11 mouse cellular contexts compared by ENCODE assay signal in the genomic region with DNA sequence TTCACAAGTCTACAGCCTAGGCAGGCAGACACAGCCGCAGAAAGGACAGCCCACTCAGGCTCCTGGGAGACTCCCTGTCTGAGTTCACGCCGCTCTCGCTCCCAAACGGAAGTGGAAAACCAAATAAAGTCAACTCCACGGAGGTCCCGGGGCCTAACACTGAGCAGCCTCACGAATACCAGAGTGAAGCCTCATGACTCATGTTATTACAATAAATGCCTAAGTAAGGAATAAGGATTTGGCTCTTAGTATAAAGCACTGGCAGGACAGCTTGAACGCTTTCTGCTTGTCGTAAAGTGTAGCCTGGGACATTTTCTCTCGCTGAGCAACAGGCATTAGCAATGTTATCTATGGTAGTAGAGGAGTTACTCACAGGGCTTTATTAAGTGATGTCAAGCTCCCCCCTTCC.
DNase-seq lines count a peak whose midpoint lies in the region; ATAC-seq and TF ChIP-seq lines count a peak whose summit lies in the region.
"Had no signal": no experiment of that assay in that cellular context is flagged by ENCODE, and none has a peak within 500 bp of the region (broad histone marks: within the 10 kb centered on the region; RNA-seq: fewer than 3 reads in every experiment).

No protein-coding gene starts in this region.

- 59% methylated on average over 11 of the region's 11 CpGs for WGBS in liver, postnatal 0 days (ENCODE audit: insufficient replicate concordance)
- 7% methylated on average over 11 of the region's 11 CpGs for WGBS in heart, embryonic 14.5 days
- 43% methylated on average over 11 of the region's 11 CpGs for WGBS in limb, embryonic 10.5 days
- 17% methylated on average over 11 of the region's 11 CpGs for WGBS in stomach, postnatal 0 days
- WGBS in hindbrain, embryonic 11.5 days = 65% methylated on average over 11 of the region's 11 CpGs

- H3K4me3 ChIP-seq in liver, postnatal 0 days (ENCODE audit: low read depth, low read length) = no peak overlapping the region
- peak overlapping the region in 1 of 2 experiments; percentile 3; a peak in 1 of 4 replicates for H3K4me3 ChIP-seq in heart, embryonic 14.5 days (ENCODE audit: control insufficient read depth in 1 of 2, insufficient read depth in 1 of 2, low read depth in 1 of 2, low read length in 2 of 2)
- no peak overlapping the region for H3K4me3 ChIP-seq in limb, embryonic 10.5 days
- H3K4me3 ChIP-seq in stomach, postnatal 0 days (ENCODE audit: low read depth, low read length) = no peak overlapping the region
- no peak overlapping the region for H3K4me3 ChIP-seq in hindbrain, embryonic 11.5 days (ENCODE audit: low read depth, low read length)
- H3K4me3 ChIP-seq: hindbrain, embryonic 15.5 days; neural tube, embryonic 12.5 days had no signal

- no peak for ATAC-seq in liver, postnatal 0 days
- peak; percentile 54; the same call in 1 of the 2 replicates for ATAC-seq in heart, embryonic 14.5 days (ENCODE audit: insufficient number of reproducible peaks, insufficient read depth, low FRiP score, low read depth)
- ATAC-seq in stomach, postnatal 0 days (ENCODE audit: low FRiP score, low TSS enrichment) = peak; percentile 92
- ATAC-seq in hindbrain, embryonic 11.5 days (ENCODE audit: low FRiP score) = no peak
- ATAC-seq in granulocyte monocyte progenitor cell, adult 5-6 weeks (replicated peaks; ENCODE audit: poor library complexity, severe bottlenecking) = no peak

- no peak for TF ChIP-seq CTCF in liver, postnatal 0 days (IDR thresholded peaks at IDR 0.05; ENCODE audit: low read depth)
- TF ChIP-seq CTCF in stomach, postnatal 0 days (IDR thresholded peaks at IDR 0.05; ENCODE audit: low read depth) = no peak

- no peaks in the 10 kb centered on the region for H3K4me1 ChIP-seq in liver, postnatal 0 days (ENCODE audit: insufficient read depth)
- H3K4me1 ChIP-seq in heart, embryonic 14.5 days (ENCODE audit: control insufficient read depth in 2 of 2, insufficient read depth in 2 of 2, low read length in 2 of 2) = peaks cover 16 to 18% of the 10 kb centered on the region in 2 experiments
- H3K4me1 ChIP-seq in limb, embryonic 10.5 days = peaks cover 66% of the 10 kb centered on the region
- peaks cover 6% of the 10 kb centered on the region; the same call in 1 of the 2 replicates for H3K4me1 ChIP-seq in stomach, postnatal 0 days (replicated peaks; ENCODE audit: control insufficient read depth, insufficient read depth)
- H3K4me1 ChIP-seq in hindbrain, embryonic 11.5 days (replicated peaks; ENCODE audit: control insufficient read depth, insufficient read depth, low read length) = peaks cover 3% of the 10 kb centered on the region; the same call in 1 of the 2 replicates

- peaks cover 10% of the 10 kb centered on the region for H3K27me3 ChIP-seq in liver, postnatal 0 days (ENCODE audit: insufficient read depth, low read length)
- H3K27me3 ChIP-seq in heart, embryonic 14.5 days (ENCODE audit: control insufficient read depth, insufficient read depth, low read length) = no peaks in the 10 kb centered on the region
- no peaks in the 10 kb centered on the region for H3K27me3 ChIP-seq in limb, embryonic 10.5 days (ENCODE audit: low read depth, poor library complexity, severe bottlenecking)
- no peaks in the 10 kb centered on the region for H3K27me3 ChIP-seq in stomach, postnatal 0 days (ENCODE audit: control insufficient read depth, insufficient read depth, low read length)
- H3K27me3 ChIP-seq in hindbrain, embryonic 11.5 days (ENCODE audit: control insufficient read depth, insufficient read depth, low read length) = peaks cover 3% of the 10 kb centered on the region; the same call in 1 of the 2 replicates

- no peak overlapping the region for H3K4me2 ChIP-seq in liver, postnatal 0 days (ENCODE audit: low read depth, low read length)
- H3K4me2 ChIP-seq in heart, embryonic 14.5 days (ENCODE audit: low read length) = peak overlapping the region; percentile 48
- peak overlapping the region; percentile 34; the same call in 1 of the 2 replicates for H3K4me2 ChIP-seq in stomach, postnatal 0 days (replicated peaks; ENCODE audit: low read depth)
- no peak overlapping the region for H3K4me2 ChIP-seq in hindbrain, embryonic 11.5 days (replicated peaks; ENCODE audit: low read depth, low read length)
- H3K4me2 ChIP-seq: hindbrain, embryonic 15.5 days; neural tube, embryonic 12.5 days had no signal

- H3K9ac ChIP-seq in liver, postnatal 0 days (replicated peaks) = no peak overlapping the region
- 0 out of 2 replicates have a peak overlapping the region, but pooled peaks have one; percentile 9 for H3K9ac ChIP-seq in heart, embryonic 14.5 days (ENCODE audit: low read length)
- H3K9ac ChIP-seq in stomach, postnatal 0 days (ENCODE audit: low read length) = no peak overlapping the region
- no peak overlapping the region for H3K9ac ChIP-seq in hindbrain, embryonic 11.5 days (ENCODE audit: low read depth, low read length)
- H3K9ac ChIP-seq: hindbrain, embryonic 15.5 days; neural tube, embryonic 12.5 days had no signal

- no peak overlapping the region for H3K27ac ChIP-seq in liver, postnatal 0 days (ENCODE audit: low read depth)
- H3K27ac ChIP-seq in heart, embryonic 14.5 days (replicated peaks in 1 of 2; ENCODE audit: control insufficient read depth in 1 of 2, insufficient read depth in 1 of 2, low read depth in 2 of 2, low read length in 2 of 2) = peak overlapping the region; percentile 48 to 69
- peak overlapping the region; percentile 89 for H3K27ac ChIP-seq in limb, embryonic 10.5 days
- peak overlapping the region; percentile 35; the same call in 1 of the 2 replicates for H3K27ac ChIP-seq in stomach, postnatal 0 days (replicated peaks)
- no peak overlapping the region for H3K27ac ChIP-seq in hindbrain, embryonic 11.5 days (ENCODE audit: low read depth, low read length)
- H3K27ac ChIP-seq: hindbrain, embryonic 15.5 days; neural tube, embryonic 12.5 days had no signal

- no peaks in the 10 kb centered on the region for H3K9me3 ChIP-seq in liver, postnatal 0 days (ENCODE audit: low read length)
- no peaks in the 10 kb centered on the region for H3K9me3 ChIP-seq in heart, embryonic 14.5 days (ENCODE audit: control insufficient read depth, low read length)
- H3K9me3 ChIP-seq in limb, embryonic 10.5 days (replicated peaks) = no peaks in the 10 kb centered on the region
- H3K9me3 ChIP-seq in stomach, postnatal 0 days (ENCODE audit: control insufficient read depth, low read length) = no peaks in the 10 kb centered on the region
- no peaks in the 10 kb centered on the region for H3K9me3 ChIP-seq in hindbrain, embryonic 11.5 days (ENCODE audit: control insufficient read depth, low read length)
- H3K9me3 ChIP-seq: hindbrain, embryonic 15.5 days; neural tube, embryonic 12.5 days had no signal

- DNase-seq in liver = peak; percentile 41
- no peak for DNase-seq in liver, postnatal 0 days
- DNase-seq in limb, embryonic 10.5 days (ENCODE audit: low spot score) = no peak
- peak; percentile 48 for DNase-seq in stomach, postnatal 0 days (ENCODE audit: low spot score)
- DNase-seq in layer of hippocampus, adult 8-10 months (ENCODE audit: low spot score in 2 of 2) = no peak
- DNase-seq in hindbrain, embryonic 11.5 days (ENCODE audit: low spot score) = no peak
- DNase-seq: cerebellum, adult 11 months had no signal

- no peaks in the 10 kb centered on the region for H3K36me3 ChIP-seq in liver, postnatal 0 days (replicated peaks; ENCODE audit: insufficient read depth, low read length)
- H3K36me3 ChIP-seq in heart, embryonic 14.5 days (ENCODE audit: control insufficient read depth, insufficient read depth, low read length) = no peaks in the 10 kb centered on the region
- no peaks in the 10 kb centered on the region for H3K36me3 ChIP-seq in limb, embryonic 10.5 days
- no peaks in the 10 kb centered on the region for H3K36me3 ChIP-seq in stomach, postnatal 0 days (ENCODE audit: control insufficient read depth, insufficient read depth, low read length)
- no peaks in the 10 kb centered on the region for H3K36me3 ChIP-seq in hindbrain, embryonic 11.5 days (ENCODE audit: control insufficient read depth, insufficient read depth, low read length)
- H3K36me3 ChIP-seq: hindbrain, embryonic 15.5 days; neural tube, embryonic 12.5 days had no signal

- no peak for TF ChIP-seq EP300 in liver, postnatal 0 days (IDR thresholded peaks at IDR 0.05; ENCODE audit: low read depth)
- TF ChIP-seq EP300 in stomach, postnatal 0 days (optimal IDR thresholded peaks at IDR 0.05) = peak; percentile 87

Comparison
In these comparisons a context has a peak if more than half of its experiments do, and no peak if none do; other contexts are left out.
1. DNase-seq: peak in liver (single experiment) and stomach, postnatal 0 days (single experiment); none in liver, postnatal 0 days (single experiment), limb, embryonic 10.5 days (single experiment), layer of hippocampus, adult 8-10 months (0 of 2) and hindbrain, embryonic 11.5 days (single experiment).
2. ATAC-seq: peak in heart, embryonic 14.5 days (single experiment) and stomach, postnatal 0 days (single experiment); none in liver, postnatal 0 days (single experiment), hindbrain, embryonic 11.5 days (single experiment) and granulocyte monocyte progenitor cell, adult 5-6 weeks (single experiment).
3. H3K27ac ChIP-seq: peak in heart, embryonic 14.5 days (2 of 2), limb, embryonic 10.5 days (single experiment) and stomach, postnatal 0 days (single experiment); none in liver, postnatal 0 days (single experiment) and hindbrain, embryonic 11.5 days (single experiment).
4. H3K4me2 ChIP-seq: peak in heart, embryonic 14.5 days (single experiment) and stomach, postnatal 0 days (single experiment); none in liver, postnatal 0 days (single experiment) and hindbrain, embryonic 11.5 days (single experiment).